Mouse (Mus musculus) stomach, postnatal 0 days (tissue): ENCODE measurements around the gene Zdhhc23. TPM values are rescaled to one million over a fixed set of nuclear protein-coding genes. Genes with fewer than 3 reads are reported as not detected.
A peak's percentile ranks its signal among the peaks of the same experiment; 100 is the strongest.

Source experiments
- ATAC-seq: fragments of 200-750 bp; cut with Nextera tagmentation; 2 replicates; pipeline ENCODE4 v1.8.0; 2017; ENCODE audit not compliant: low FRiP score, low TSS enrichment
- DNase-seq: peaks from one replicate; pipeline ENCODE4 v3.0.0-alpha.2; 2016; ENCODE audit warnings: low spot score
- H3K27ac ChIP-seq: fragments of 300-500 bp; sonication (generic); replicated peaks from 2 replicates; pipeline ENCODE4 v1.5.1; 2014; ENCODE audit warnings: mild to moderate bottlenecking, control low read depth
- H3K27me3 ChIP-seq: fragments of 300-500 bp; sonication (generic); 2 replicates; pipeline ENCODE4 v1.6.1; 2014; ENCODE audit warnings: low read length; ENCODE audit not compliant: control insufficient read depth, insufficient read depth
- H3K36me3 ChIP-seq: fragments of 300-500 bp; sonication (generic); 2 replicates; pipeline ENCODE4 v1.6.1; 2014; ENCODE audit warnings: low read length, mixed read lengths; ENCODE audit not compliant: control insufficient read depth, insufficient read depth
- H3K4me1 ChIP-seq: fragments of 300-500 bp; sonication (generic); replicated peaks from 2 replicates; pipeline ENCODE4 v1.6.1; 2014; ENCODE audit warnings: antibody characterized with exemption; ENCODE audit not compliant: control insufficient read depth, insufficient read depth
- H3K4me2 ChIP-seq: fragments of 300-500 bp; sonication (generic); replicated peaks from 2 replicates; pipeline ENCODE4 v1.6.1; 2014; ENCODE audit warnings: low read depth, mild to moderate bottlenecking, control low read depth, moderate library complexity
- H3K4me3 ChIP-seq: fragments of 300-500 bp; sonication (generic); 2 replicates; pipeline ENCODE4 v1.5.1; 2014; ENCODE audit warnings: low read depth, low read length, control low read depth
- H3K9ac ChIP-seq: fragments of 300-500 bp; sonication (generic); 2 replicates; pipeline ENCODE4 v1.6.1; 2014; ENCODE audit warnings: mild to moderate bottlenecking, low read length, control low read depth, mixed read lengths
- H3K9me3 ChIP-seq: fragments of 300-500 bp; sonication (generic); 2 replicates; pipeline ENCODE4 v1.6.1; 2016; ENCODE audit warnings: low read length; ENCODE audit not compliant: control insufficient read depth
- CTCF ChIP-seq: IDR thresholded peaks from 2 replicates; pipeline ENCODE4 v1.5.1; 2016; ENCODE audit warnings: antibody characterized with exemption, low read depth, mild to moderate bottlenecking, moderate library complexity
- EP300 ChIP-seq: optimal IDR thresholded peaks from 2 replicates; pipeline ENCODE3; 2016; ENCODE audit warnings: antibody characterized with exemption
- WGBS: fragments of 180-500 bp; shearing (Covaris S2); extraction: QIAGEN DNeasy Blood & Tissue Kit; methylation state at CpG from one replicate; pipeline ENCODE4 v1.1.7; 2014; 5-methylcytosine and 5-hydroxymethylcytosine counted together
- microRNA-seq: library from miRNA; unstranded; fragments of <30 nt; microRNA quantifications from one replicate; pipeline ENCODE4, GENCODE M21; 2016
- polyA plus RNA-seq: library from polyadenylated mRNA; unstranded; fragments of >200 nt; fragmentation: Nextera tagmentation; extraction: Ambion mirVana; gene quantifications from 2 replicates; pipeline ENCODE4 v1.2.1, GENCODE M21; 2015

The Zdhhc23 gene
- polyA plus RNA-seq, 1 experiment from 2014 or later, result 2.5 TPM

DNA sequence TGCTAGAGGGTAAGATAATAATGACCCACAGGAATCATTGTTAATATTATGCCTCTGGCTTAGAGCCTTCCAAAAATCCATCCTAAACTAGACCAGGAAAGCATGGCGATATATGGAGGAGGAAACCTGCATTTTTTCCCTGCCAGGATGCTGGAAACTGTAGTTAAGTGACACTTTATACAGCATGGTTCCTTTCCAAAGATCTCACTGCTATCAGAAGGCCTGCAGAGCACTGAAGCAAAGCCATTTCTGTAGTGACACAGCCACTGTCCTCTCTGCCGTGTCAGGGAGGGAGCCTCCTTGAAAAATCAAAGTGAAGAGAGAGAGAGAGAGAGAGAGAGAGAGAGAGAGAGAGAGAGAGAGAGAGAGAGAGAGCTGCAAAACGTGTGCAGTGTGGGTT, 57.0 kb downstream of the Zdhhc23 start:
- WGBS, result 69% methylated on average over 3 of the region's 3 CpGs
- no peaks in the 10 kb centered on the region for H3K4me1 ChIP-seq
- ATAC-seq, result no peak
- TF ChIP-seq CTCF (no peak), EP300 (no peak)
- H3K36me3 ChIP-seq, result no peaks in the 10 kb centered on the region
- H3K27ac ChIP-seq, result no peak overlapping the region
- no peak overlapping the region for H3K9ac ChIP-seq
- no peaks in the 10 kb centered on the region for H3K9me3 ChIP-seq
- no peak for DNase-seq
- no peak overlapping the region for H3K4me3 ChIP-seq
- no peaks in the 10 kb centered on the region for H3K27me3 ChIP-seq
- no peak overlapping the region for H3K4me2 ChIP-seq

DNA sequence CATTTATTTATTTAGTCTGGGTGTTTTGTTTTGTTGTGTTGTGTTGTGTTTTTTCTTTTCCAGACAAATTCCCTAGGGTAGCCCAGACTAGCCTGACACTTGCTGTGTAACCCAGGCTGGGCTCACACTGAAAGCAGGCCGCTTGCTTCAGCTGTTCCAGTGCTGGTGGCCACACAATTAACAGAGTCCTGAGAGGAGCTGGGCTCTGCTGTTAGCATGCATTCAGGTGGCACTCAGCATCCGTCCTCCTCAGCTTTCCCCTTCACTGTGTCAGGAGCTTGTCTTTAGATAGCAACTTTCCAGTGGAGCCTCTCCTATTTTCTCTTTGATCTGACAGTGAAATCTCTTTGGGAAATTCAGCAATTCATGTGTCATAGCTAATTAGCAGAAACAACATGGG, 57.6 kb downstream of the Zdhhc23 start:
- TF ChIP-seq EP300 (no peak), CTCF (no peak)
- Histone ChIP-seq H3K9ac (no peak overlapping the region), H3K27ac (no peak overlapping the region), H3K4me3 (no peak overlapping the region), H3K27me3 (no peaks in the 10 kb centered on the region), H3K9me3 (no peaks in the 10 kb centered on the region), H3K36me3 (no peaks in the 10 kb centered on the region), H3K4me2 (no peak overlapping the region), H3K4me1 (no peaks in the 10 kb centered on the region)
- no peak for ATAC-seq
- no peak for DNase-seq
- 74% methylated on average over 2 of the region's 2 CpGs for WGBS

DNA sequence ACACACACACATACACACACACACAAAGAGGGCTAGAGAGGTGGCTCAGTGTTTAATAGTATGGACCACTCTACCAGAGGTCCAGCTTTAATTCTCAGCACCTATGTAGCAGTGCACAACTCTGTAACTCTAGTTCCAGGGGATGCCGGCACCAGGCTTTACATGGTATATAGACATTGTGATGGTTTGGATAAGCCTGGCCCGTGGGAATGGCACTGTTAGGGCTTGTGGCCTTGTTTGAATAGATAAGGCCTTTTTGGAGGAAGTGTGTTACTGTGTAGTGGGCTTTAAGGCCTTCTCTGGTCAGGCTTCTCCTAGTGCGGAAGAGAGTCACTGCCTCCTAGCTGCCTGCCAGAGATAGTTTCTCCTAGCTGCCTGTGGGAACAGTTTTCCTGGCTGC, 60.7 kb downstream of the Zdhhc23 start:
- H3K4me3 ChIP-seq, result no peak overlapping the region
- H3K9me3 ChIP-seq, result no peaks in the 10 kb centered on the region
- no peaks in the 10 kb centered on the region for H3K36me3 ChIP-seq
- H3K27ac ChIP-seq, result no peak overlapping the region
- DNase-seq, result peak; percentile 25
- no peaks in the 10 kb centered on the region for H3K27me3 ChIP-seq
- WGBS, result 72% methylated on average over 3 of the region's 3 CpGs
- ATAC-seq, result peak; percentile 61; the same call in 1 of the 2 replicates
- TF ChIP-seq EP300 (no peak), CTCF (0 out of 2 replicates have a peak, but pooled peaks have one; percentile 16)
- no peak overlapping the region for H3K9ac ChIP-seq
- no peak overlapping the region for H3K4me2 ChIP-seq
- no peaks in the 10 kb centered on the region for H3K4me1 ChIP-seq

Small RNA genes within 50 kb of the gene (microRNA-seq; reads per million reads assigned to microRNA genes)
- not detected for gene Mir3470b

Other genes with a start within 250 kb of the Zdhhc23 start
- gene Drd3, start 225.8 kb downstream of the Zdhhc23 start, polyA plus RNA-seq, result 0.24 and 0.27 TPM in 2 replicates
- 5.0 and 5.4 TPM in 2 replicates for gene Ccdc191, start 90.0 kb downstream of the Zdhhc23 start, polyA plus RNA-seq
- 10.9 and 11.0 TPM in 2 replicates for gene Qtrt2, start 53.0 kb downstream of the Zdhhc23 start, polyA plus RNA-seq
- gene Gramd1c, start 83.6 kb upstream of the Zdhhc23 start, polyA plus RNA-seq, result 15.8 and 16.0 TPM in 2 replicates
- gene Atp6v1a, start 159.9 kb upstream of the Zdhhc23 start, polyA plus RNA-seq, result 44.6 and 47.5 TPM in 2 replicates
- 45.6 and 54.0 TPM in 2 replicates for gene Naa50, start 160.0 kb upstream of the Zdhhc23 start, polyA plus RNA-seq
- gene Usf3, start 193.5 kb upstream of the Zdhhc23 start, polyA plus RNA-seq, result 1.8 and 2.0 TPM in 2 replicates